Mouse (Mus musculus) heart, embryonic 10.5 days (tissue): ENCODE measurements around the gene B3gat3. TPM values are rescaled to one million over a fixed set of nuclear protein-coding genes. Genes with fewer than 3 reads are reported as not detected.

Experiments
- microRNA-seq: library from miRNA; unstranded; fragments of <30 nt; microRNA quantifications from one replicate; pipeline ENCODE4, GENCODE M21; 2017
- polyA plus RNA-seq: library from polyadenylated mRNA; unstranded; fragments of >200 nt; fragmentation: Nextera tagmentation; extraction: Ambion mirVana; gene quantifications from 2 replicates; pipeline ENCODE4 v1.2.1, GENCODE M21; 2016

Gene B3gat3
- polyA plus RNA-seq, 1 experiment from 2014 or later, result 57.9 TPM

Small RNA genes lying within 50 kb of the gene (microRNA-seq; reads per million reads assigned to microRNA genes)
- not detected for gene Mir5136

Other genes with a start within 250 kb of the B3gat3 start
- gene Slc3a2, start 197.0 kb upstream of the B3gat3 start, polyA plus RNA-seq, result 91.8 and 104 TPM in 2 replicates
- gene Wdr74, start 184.5 kb upstream of the B3gat3 start, polyA plus RNA-seq, result 76.6 and 101 TPM in 2 replicates
- gene 1700092M07Rik, start 179.7 kb upstream of the B3gat3 start, polyA plus RNA-seq, result 1.6 and 2.1 TPM in 2 replicates
- 83.1 and 91.1 TPM in 2 replicates for gene Stx5a, start 179.0 kb upstream of the B3gat3 start, polyA plus RNA-seq
- 156 and 193 TPM in 2 replicates for gene Nxf1, start 163.3 kb upstream of the B3gat3 start, polyA plus RNA-seq
- gene Tmem223, start 149.4 kb upstream of the B3gat3 start, polyA plus RNA-seq, result 134 and 136 TPM in 2 replicates
- 57.4 and 60.0 TPM in 2 replicates for gene Tmem179b, start 145.9 kb upstream of the B3gat3 start, polyA plus RNA-seq
- 29.7 and 36.1 TPM in 2 replicates for gene Taf6l, start 134.0 kb upstream of the B3gat3 start, polyA plus RNA-seq
- 159 and 172 TPM in 2 replicates for gene Polr2g, start 121.8 kb upstream of the B3gat3 start, polyA plus RNA-seq
- 5.4 and 5.9 TPM in 2 replicates for gene Zbtb3, start 117.8 kb upstream of the B3gat3 start, polyA plus RNA-seq
- 43.2 and 51.3 TPM in 2 replicates for gene Ttc9c, start 101.0 kb upstream of the B3gat3 start, polyA plus RNA-seq
- 2.8 and 4.6 TPM in 2 replicates for gene Hnrnpul2, start 100.4 kb upstream of the B3gat3 start, polyA plus RNA-seq
- not detected in 2 replicates for gene AC129217.1, start 90.6 kb upstream of the B3gat3 start, polyA plus RNA-seq
- gene Bscl2, start 82.9 kb upstream of the B3gat3 start, polyA plus RNA-seq, result 46.2 and 51.1 TPM in 2 replicates
- gene Gng3, start 81.2 kb upstream of the B3gat3 start, polyA plus RNA-seq, result 2.6 and 4.7 TPM in 2 replicates
- 0.36 and 0.51 TPM in 2 replicates for gene Lrrn4cl, start 69.6 kb upstream of the B3gat3 start, polyA plus RNA-seq
- gene Ubxn1, start 48.9 kb upstream of the B3gat3 start, polyA plus RNA-seq, result 156 and 193 TPM in 2 replicates
- gene Uqcc3, start 39.5 kb upstream of the B3gat3 start, polyA plus RNA-seq, result 58.9 and 59.4 TPM in 2 replicates
- gene Lbhd1, start 36.6 kb upstream of the B3gat3 start, polyA plus RNA-seq, result 68.9 and 88.7 TPM in 2 replicates
- not detected in 2 replicates for gene Gm49403, start 36.4 kb upstream of the B3gat3 start, polyA plus RNA-seq
- 106 and 140 TPM in 2 replicates for gene 1810009A15Rik, start 31.5 kb upstream of the B3gat3 start, polyA plus RNA-seq
- gene Gm49416, start 31.4 kb upstream of the B3gat3 start, polyA plus RNA-seq, result not detected in 2 replicates
- 35.8 and 39.0 TPM in 2 replicates for gene Ints5, start 27.4 kb upstream of the B3gat3 start, polyA plus RNA-seq
- 91.4 and 103 TPM in 2 replicates for gene Ganab, start 22.3 kb upstream of the B3gat3 start, polyA plus RNA-seq
- gene Rom1, start 9.0 kb downstream of the B3gat3 start, polyA plus RNA-seq, result 3.2 and 5.2 TPM in 2 replicates
- 17.4 and 24.4 TPM in 2 replicates for gene Eml3, start 9.2 kb downstream of the B3gat3 start, polyA plus RNA-seq
- gene Mta2, start 21.5 kb downstream of the B3gat3 start, polyA plus RNA-seq, result 113 and 140 TPM in 2 replicates
- 25.7 and 32.8 TPM in 2 replicates for gene Tut1, start 33.5 kb downstream of the B3gat3 start, polyA plus RNA-seq
- gene Eef1g, start 46.7 kb downstream of the B3gat3 start, polyA plus RNA-seq, result 378 and 459 TPM in 2 replicates
- 15.1 and 19.4 TPM in 2 replicates for gene Ahnak, start 68.9 kb downstream of the B3gat3 start, polyA plus RNA-seq
- not detected in 2 replicates for gene Scgb1a1, start 167.6 kb downstream of the B3gat3 start, polyA plus RNA-seq
- 11.7 and 14.4 TPM in 2 replicates for gene Asrgl1, start 215.3 kb downstream of the B3gat3 start, polyA plus RNA-seq